Mouse (Mus musculus) gastrocnemius, adult 2 months (tissue): Measurements from ENCODE around the gene Osbpl8. TPM values are rescaled to one million over a fixed set of nuclear protein-coding genes. Genes with fewer than 3 reads are reported as not detected.

Source experiments
- DNase-seq: peaks from one replicate; pipeline ENCODE4 v3.0.0; 2022
- H3K27ac ChIP-seq: fragments of 200-600 bp; 2 replicates; pipeline ENCODE4 v1.8.1; 2022; ENCODE audit warnings: mild to moderate bottlenecking
- H3K4me3 ChIP-seq: fragments of 200-600 bp; 2 replicates; pipeline ENCODE4 v1.8.1; 2022; ENCODE audit warnings: mild to moderate bottlenecking, moderate library complexity
- CTCF ChIP-seq: fragments of 200-600 bp; IDR thresholded peaks from 2 replicates; pipeline ENCODE4 v1.8.1; 2022; ENCODE audit warnings: antibody characterized with exemption, mild to moderate bottlenecking, moderate library complexity
- intact Hi-C: fragments of 180-260 bp; cut with DNase I; formaldehyde crosslinking; loops from one replicate; pipeline ENCODE4 v1.15.1; 2025
- total RNA-seq, 2 experiments: library from RNA; stranded (reverse); gene quantifications; 2 replicates each; pipeline ENCODE4 v1.2.3; 2021

Gene Osbpl8
- total RNA-seq, 2 experiments from 2014 or later = 13.6 to 15.6 TPM

GRCm38 (mm10) chr10:111297631-111298030 lies 133.1 kb downstream of the Osbpl8 start:
- peak overlapping the region; percentile 89; the same call in 1 of the 2 replicates for H3K27ac ChIP-seq
- intact Hi-C loops = loop anchor here (2.0 to 5.0 kb wide), 2 partner anchors 175 to 675 kb away; partner anchors contain the start of genes Krr1 and Nap1l1
- H3K4me3 ChIP-seq = peak overlapping the region; percentile 94

DNA sequence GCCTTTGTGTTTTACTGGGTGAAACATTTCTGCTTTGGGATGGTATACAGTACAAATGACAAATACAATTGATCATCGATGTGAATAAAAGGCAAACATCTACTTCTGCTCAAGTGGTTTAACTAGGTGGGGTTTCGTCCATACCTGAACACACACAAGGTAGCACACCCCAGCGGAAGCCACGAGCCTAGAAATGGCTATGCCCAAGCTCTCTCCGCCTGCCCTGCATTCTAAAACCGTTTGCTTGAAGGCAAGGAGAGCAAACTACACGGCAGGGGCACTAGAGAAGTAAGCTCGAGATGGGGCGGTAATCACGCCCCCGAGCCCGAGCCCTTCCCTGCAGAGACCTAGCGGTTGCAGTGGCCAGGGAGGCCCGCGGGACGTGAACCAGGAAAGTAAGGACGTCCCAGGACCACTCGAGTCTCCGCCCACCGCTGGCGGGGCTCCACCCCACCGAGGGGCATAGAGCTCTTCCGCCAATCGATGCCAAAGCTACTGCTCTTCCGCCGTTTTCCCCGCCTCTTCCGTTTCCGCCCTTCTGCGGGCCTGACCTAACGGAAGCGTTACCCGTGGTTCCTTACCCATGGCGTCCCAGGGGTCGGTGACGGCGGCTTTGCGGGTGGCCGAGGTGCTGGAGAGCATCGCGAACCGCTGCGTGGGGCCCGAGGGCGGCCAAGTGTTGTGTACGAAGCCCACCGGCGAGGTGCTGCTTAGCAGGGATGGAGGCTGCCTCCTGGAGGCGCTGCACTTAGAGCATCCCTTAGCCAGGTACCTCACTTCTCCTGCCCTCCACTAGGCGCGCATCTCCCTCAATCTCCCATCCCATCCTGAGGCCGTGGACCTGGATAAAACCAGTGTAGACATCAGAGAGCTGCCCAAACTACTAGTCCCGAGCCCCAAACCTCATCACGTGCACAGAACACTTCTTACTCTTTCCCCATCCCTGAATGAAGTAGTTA lies 133.9 kb downstream of the Osbpl8 start, which contains the start of gene Bbs10:
Gene Bbs10, plus strand, starts transcription at position 540 of the 959 bp plus-strand sequence.
- Histone ChIP-seq H3K4me3 (peak within 1 kb of the TSS; percentile 94), H3K27ac (peak within 1 kb of the TSS; percentile 89)
- peak; percentile 59 for TF ChIP-seq CTCF
- intact Hi-C loops = loop anchor here (2.0 to 5.0 kb wide), 2 partner anchors 174 to 674 kb away; partner anchors contain the start of genes Krr1 and Nap1l1
- peak; percentile 98 for DNase-seq

More at GRCm38 (mm10) chr10:111297631-111298030, 133.1 kb downstream of the Osbpl8 start:
- TF ChIP-seq CTCF = no peak
- no peak for DNase-seq

DNA sequence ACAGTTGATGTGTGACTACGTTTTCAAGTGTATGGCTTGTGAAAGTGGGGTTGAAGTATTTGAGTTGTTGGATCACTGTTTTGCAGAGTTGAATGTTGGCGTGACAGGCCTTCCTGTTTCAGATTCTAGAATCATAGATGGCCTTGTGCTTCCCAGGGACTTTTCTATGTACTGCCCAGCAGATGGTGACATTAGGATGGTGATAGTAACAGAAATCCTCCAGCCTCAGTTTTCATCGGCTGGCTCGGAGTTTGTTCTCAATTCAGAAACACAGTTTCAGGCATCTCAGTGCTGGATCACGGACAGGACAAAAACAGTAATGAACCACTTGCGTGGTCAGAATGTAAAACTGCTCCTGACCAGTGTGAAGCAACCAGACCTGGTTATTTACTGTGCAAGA lies 135.0 kb downstream of the Osbpl8 start:
- intact Hi-C loops = loop anchor here (2.0 to 5.0 kb wide), 2 partner anchors 173 to 673 kb away; partner anchors contain the start of genes Krr1 and Nap1l1
- no peak for TF ChIP-seq CTCF
- no peak for DNase-seq
- Histone ChIP-seq H3K4me3 (peak overlapping the region; percentile 94; the same call in 1 of the 2 replicates), H3K27ac (no peak overlapping the region)

DNA sequence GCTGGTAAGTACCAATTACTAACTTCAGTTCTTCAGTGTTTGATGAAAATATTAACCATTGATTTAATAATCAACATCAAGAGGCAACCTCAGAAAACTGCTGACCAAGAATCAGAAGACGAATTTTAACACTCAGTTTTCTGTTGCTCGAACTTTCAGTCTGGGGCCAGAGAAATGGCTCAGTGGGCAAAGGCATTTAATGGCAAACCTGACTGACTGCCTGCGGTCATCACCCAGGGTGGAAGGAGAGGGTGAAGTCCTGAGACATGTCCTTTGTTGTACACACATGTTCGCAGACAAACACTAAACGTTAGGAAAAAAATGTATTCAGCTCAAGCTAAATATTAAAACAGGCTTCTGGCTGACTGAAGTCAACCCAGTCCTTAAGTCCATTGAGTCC lies 136.5 kb downstream of the Osbpl8 start:
- Histone ChIP-seq H3K4me3 (no peak overlapping the region), H3K27ac (no peak overlapping the region)
- DNase-seq = no peak
- intact Hi-C loops = no loop called here
- TF ChIP-seq CTCF = no peak

DNA sequence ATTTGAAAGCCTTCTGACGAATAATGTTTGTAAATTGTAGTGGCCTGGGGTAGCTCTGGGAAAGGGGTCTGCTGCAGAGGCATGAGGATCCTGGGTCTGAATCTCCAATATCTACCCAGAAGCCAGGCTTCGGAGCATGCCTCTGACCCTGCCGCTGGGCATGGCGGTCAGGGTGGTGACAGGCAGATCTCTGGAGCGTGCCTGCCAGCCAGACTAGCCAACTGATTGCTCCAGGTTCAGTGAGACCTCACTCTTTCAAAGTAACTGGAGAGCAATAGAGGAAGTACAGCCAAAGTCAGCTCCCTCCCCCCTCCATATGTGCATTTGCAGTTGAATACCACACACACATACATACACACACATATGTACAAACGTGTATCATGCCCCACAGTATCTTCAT lies 137.9 kb downstream of the Osbpl8 start:
- intact Hi-C loops = no loop called here
- TF ChIP-seq CTCF = no peak
- Histone ChIP-seq H3K4me3 (no peak overlapping the region), H3K27ac (no peak overlapping the region)
- DNase-seq = no peak

GRCm38 (mm10) chr10:111308850-111309501 lies 144.4 kb downstream of the Osbpl8 start:
- intact Hi-C loops = no loop called here
- H3K27ac ChIP-seq = no peak overlapping the region
- TF ChIP-seq CTCF = no peak

DNA sequence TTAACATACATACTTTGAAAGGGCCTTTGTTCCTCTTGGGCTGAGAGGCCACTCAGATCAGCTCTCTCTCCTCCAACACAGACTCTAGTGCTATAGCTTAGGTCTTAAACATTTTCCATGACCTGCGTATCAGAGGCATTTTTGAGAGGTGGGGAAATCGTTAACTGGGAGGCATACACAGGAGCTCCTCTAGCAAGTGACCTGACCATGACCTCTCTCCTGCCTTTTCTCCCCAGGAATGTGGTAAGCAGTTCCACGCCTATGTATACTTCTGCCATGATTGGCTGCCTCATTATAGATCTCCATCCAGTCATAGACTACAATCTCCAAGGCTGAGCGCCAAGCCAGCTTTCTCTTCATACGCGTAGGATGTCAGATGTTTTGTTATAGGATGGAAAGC lies 148.7 kb downstream of the Osbpl8 start:
- Histone ChIP-seq H3K4me3 (no peak overlapping the region), H3K27ac (no peak overlapping the region)
- DNase-seq = no peak
- intact Hi-C loops = no loop called here
- no peak for TF ChIP-seq CTCF

More at GRCm38 (mm10) chr10:111308850-111309501, 144.4 kb downstream of the Osbpl8 start:
- H3K4me3 ChIP-seq = no peak overlapping the region
- no peak for DNase-seq

DNA sequence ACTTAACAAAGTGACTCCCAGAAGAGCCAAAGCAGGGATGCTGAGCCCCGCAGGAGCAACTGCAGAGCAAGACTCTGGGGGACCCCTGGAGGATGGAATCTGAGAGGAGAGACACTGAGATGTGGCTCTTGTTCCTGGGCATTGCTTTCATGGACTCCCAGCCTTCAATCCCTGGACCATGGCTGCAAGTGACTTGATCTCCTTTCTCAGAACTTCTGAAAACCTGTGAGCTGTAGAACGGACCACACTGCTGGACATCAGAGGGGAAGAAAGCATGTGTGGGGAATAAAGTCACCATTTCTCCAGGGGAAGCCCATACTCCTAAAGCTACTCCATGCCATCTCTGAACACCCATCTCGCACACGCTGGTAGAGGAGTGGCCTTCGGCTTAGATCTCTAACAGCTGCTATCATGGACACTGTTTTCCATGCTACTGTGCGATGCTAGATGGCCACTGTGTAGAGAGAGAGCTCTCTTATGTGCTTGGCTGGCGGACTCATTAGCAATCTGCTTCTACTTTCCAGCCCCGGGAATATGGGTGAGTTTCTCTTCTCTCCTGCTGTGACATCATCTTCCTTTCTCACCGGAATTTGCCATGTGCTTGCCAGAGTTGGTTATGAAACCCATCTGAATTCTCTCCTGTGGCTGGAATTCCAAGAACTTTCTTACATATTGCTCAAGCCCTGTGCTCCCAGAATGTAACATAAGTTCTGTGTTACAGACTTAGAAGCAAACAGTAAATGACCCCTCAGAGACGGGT lies 150.3 kb downstream of the Osbpl8 start:
- no peak for DNase-seq
- Histone ChIP-seq H3K27ac (no peak overlapping the region), H3K4me3 (no peak overlapping the region)
- no peak for TF ChIP-seq CTCF
- intact Hi-C loops = no loop called here

GRCm38 (mm10) chr10:111315940-111316339 lies 151.4 kb downstream of the Osbpl8 start:
- no peak for TF ChIP-seq CTCF
- no peak overlapping the region for H3K4me3 ChIP-seq
- no peak overlapping the region for H3K27ac ChIP-seq
- no peak for DNase-seq
- intact Hi-C loops = no loop called here

DNA sequence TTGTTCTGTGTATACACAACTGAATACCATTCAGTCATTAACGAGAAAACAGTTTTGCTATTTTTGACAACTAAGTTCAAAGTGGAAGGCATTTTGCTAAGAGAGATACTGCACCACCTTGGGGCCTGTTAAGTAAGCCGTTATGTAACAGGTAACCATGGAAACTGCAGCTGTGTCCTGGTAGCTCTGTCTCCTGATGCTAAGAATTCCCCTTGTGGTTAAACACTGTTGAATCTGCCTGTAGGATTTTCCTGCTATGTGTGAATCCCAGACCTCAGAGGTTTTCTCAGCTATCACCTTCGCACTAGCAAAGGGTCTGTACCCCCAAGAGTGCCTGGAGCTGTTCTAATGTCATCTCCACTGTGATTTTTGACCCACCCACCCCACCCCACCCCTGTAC lies 153.5 kb downstream of the Osbpl8 start:
- intact Hi-C loops = no loop called here
- TF ChIP-seq CTCF = no peak
- Histone ChIP-seq H3K4me3 (no peak overlapping the region), H3K27ac (no peak overlapping the region)
- DNase-seq = no peak

- TF ChIP-seq CTCF = no peak
- Histone ChIP-seq H3K27ac (no peak overlapping the region), H3K4me3 (no peak overlapping the region)
- no peak for DNase-seq
- intact Hi-C loops = no loop called here
Measured at GRCm38 (mm10) chr10:111318805-111319500, 154.4 kb downstream of the Osbpl8 start.

DNA sequence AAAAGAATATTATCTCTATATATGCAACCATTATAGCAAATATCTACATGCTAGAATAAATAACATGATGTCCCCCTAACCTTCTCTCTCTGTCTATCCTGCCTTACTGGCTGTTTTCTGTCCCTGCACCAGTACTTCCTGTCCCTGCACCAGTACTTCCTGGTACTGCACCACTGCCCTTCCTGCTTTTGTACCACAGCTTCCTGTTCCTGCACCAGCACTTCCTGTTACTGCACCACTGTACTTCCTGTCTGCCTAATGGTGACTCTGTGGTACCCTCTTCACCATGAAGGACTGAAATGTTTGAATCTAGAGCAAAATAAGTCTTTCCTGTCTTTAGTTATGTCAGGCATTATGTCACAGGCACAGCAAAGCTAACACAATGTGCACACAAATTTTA lies 156.0 kb downstream of the Osbpl8 start:
- no peak for DNase-seq
- Histone ChIP-seq H3K27ac (no peak overlapping the region), H3K4me3 (no peak overlapping the region)
- TF ChIP-seq CTCF = no peak
- intact Hi-C loops = no loop called here
